Mouse (Mus musculus) lung, adult 18-20 months (tissue): ENCODE measurements around the gene Defb26.
A peak's percentile ranks its signal among the peaks of the same experiment; 100 is the strongest.

Source experiments
- DNase-seq, 2 experiments: peaks; one replicate each; pipeline ENCODE4 v3.0.0; 2022; ENCODE audit warnings: mixed read lengths in 2 of 2

The Defb26 gene

GRCm38 (mm10) chr2:152511592-152511991 is at the start of gene Defb26:
Gene Defb26, minus strand, starts transcription at chr2:152511692.
- no peak for DNase-seq

- no peak for DNase-seq
These were observed 45.2 kb upstream of the Defb26 start for GRCm38 (mm10) chr2:152556655-152557054.

GRCm38 (mm10) chr2:152553774-152554423 is 42.4 kb upstream of the Defb26 start:
- DNase-seq, result peak; percentile 8 to 25

- DNase-seq, result no peak
These were observed 36.6 kb upstream of the Defb26 start for GRCm38 (mm10) chr2:152548124-152548523.

DNA sequence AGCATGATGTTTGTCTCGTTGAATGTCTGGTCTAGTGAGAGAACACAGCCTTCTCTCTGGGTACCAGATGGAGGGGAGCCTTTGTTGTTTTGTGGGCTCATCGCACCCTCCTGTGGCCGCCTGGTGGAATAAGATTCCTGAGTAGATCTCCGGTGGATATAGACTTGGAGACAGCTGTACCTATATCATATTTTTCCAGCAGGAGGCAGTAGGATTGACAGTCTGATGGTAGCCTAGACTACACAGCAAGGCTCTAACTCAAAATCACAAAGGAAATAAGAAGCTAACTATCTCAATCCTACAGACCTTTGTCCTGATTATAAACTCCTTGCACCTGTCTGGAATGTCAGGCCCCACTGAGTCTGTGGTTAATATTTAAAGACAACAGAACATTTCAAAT is 33.2 kb upstream of the Defb26 start:
- peak in 1 of 2 experiments; percentile 6 for DNase-seq

DNA sequence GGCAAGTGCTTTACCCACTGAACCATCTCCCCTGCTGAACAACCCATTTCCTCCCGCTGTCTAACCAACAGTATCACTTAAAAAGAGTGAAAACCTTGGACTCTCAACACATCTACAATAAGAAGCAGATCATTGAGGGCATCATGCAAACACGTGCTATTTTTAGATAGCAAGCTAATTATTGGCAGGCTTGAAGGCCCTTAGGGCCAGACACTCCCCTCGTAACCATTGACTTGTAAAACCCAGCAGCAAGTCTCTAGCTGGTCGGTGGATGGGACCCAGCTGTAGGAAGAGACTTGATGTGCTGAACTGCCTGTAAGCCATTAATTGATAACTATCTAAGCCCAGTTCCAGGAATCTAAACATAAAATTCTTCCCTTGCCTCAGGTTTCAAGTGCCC is 32.0 kb upstream of the Defb26 start:
- no peak for DNase-seq

DNA sequence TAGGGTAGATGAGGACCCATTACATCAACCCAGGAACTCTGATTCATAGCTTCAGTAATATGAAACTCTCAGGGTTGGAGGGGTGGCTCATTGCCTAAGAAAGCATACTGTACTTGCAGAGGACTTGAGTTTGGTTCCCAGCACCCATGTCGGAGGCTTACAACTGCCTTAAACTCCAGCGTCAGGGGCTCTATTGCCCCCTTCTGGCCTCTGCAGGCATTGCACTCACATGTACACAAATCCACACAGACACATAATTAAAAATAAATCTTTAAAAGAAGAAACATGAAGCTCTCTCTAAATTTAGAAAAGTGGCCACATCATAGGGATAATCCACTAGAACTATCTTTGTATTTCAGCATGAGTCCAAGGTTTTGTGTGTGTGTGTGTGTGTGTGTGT is 31.4 kb upstream of the Defb26 start:
- no peak for DNase-seq

- no peak for DNase-seq
These were observed 30.5 kb upstream of the Defb26 start for GRCm38 (mm10) chr2:152541979-152542378.

- DNase-seq, result no peak
These were observed 28.6 kb upstream of the Defb26 start, which contains the start of gene Defb29 for GRCm38 (mm10) chr2:152539944-152540710. Gene Defb29, minus strand, starts transcription at chr2:152540098.

DNA sequence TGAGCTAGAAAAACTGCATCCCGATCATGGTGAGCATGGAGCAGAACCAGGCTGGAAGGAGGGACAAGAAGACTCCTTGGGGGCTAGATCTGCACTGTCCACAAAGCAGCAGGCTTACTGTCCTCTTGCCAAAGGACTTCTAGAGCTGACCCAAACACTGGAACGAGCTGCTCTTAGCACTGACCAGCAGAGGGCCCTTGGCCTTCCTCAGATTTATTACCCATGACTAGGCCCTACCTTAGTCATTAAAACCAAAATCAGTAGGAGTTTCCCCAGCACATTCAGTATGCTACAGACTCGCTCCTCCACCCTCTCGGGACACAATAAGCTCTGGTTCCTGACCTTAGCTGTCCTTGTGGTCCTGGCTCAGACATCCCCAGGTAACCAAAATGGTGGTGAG is 6.5 kb upstream of the Defb26 start, which contains the start of gene Defb28:
TSS of gene Defb28 (plus strand) at position 275 of the 400 bp plus-strand sequence.
- no peak for DNase-seq

DNA sequence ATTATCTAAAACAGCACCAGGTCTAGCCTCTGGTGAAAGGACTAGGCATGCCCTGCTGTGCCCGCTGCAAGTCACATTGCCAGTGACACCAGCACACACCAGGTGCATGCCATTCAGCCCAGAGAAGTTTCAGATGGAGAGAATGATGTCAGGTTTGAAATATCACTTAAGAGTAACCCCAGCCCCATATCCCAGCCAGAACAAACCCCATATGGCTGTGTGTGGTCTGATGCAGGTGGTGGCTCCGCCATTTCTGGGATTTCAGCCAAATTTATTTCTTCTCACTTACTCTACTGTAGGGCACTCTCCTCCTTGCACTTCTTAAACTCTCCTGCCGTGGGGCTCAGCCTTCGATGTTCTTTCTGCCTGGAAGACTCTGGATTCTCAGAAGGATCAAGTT is 4.6 kb upstream of the Defb26 start:
- DNase-seq, result no peak

- no peak for DNase-seq
These were observed 7.5 kb downstream of the Defb26 start for GRCm38 (mm10) chr2:152503950-152504349.

- DNase-seq, result no peak
These were observed 10.6 kb downstream of the Defb26 start for GRCm38 (mm10) chr2:152500863-152501229.

GRCm38 (mm10) chr2:152500204-152500862 is 11.2 kb downstream of the Defb26 start:
- DNase-seq, result no peak

- DNase-seq, result no peak
These were observed 13.5 kb downstream of the Defb26 start for GRCm38 (mm10) chr2:152498020-152498419.

DNA sequence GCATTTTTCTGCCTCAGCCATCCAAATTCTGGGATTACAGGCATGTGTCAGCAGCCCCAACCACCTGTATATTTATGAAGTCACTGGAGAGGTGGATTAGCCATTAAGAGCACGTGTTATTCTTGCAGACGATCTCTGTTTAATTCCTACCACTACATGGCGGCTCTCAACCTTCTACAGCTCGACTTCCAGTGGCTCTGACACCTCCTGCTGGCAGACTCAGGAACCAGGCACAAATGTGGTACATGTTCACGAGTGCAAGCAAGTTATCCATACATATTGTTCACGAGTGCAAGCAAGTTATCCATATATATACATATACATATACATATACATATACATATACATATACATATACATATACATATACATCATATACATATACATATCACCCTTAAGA is 18.3 kb downstream of the Defb26 start:
- DNase-seq, result no peak

GRCm38 (mm10) chr2:152490038-152490437 is 21.5 kb downstream of the Defb26 start, which contains the start of gene Defb22:
Gene Defb22, minus strand, starts transcription at chr2:152490138.
- no peak for DNase-seq

DNA sequence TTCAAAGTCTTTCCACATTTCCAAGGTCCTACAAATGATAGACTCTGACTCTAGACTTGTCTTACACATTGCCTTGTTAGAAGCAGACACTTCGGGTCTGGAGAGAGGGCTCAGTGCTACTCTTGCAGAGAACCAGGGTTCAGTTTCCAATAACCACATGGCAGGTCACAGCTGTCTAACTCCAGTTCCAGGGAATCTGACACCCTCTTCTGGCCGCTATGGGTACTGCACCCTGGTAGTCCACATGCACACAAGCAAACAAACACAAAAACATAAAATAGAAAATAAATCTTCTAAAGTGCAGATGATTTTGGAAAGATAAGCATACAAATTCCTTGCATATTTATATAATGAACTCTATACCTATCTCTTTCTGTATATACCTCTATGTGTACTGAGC is 24.5 kb downstream of the Defb26 start:
- DNase-seq, result no peak

DNA sequence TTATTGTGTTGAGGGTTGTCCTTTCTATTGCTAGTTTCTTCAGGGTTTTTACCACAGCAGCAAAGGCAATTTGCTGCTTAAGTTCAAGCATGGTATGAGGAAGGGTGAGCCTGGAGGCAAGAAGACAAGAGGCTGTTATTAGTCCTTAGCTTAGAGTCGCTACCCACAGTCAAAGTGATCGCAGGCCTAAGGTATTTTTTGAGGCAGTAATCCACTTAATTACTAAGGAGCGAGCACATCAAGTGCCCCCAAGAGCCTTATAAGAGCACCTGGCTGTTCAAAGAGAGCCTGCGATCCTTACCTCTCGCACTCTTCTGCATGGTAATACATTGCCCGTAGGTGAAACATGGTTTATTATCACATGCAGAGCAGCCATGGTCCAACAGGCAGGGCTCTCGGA is 29.8 kb downstream of the Defb26 start:
- peak in 1 of 2 experiments; percentile 6 for DNase-seq

GRCm38 (mm10) chr2:152480881-152481280 is 30.6 kb downstream of the Defb26 start:
- no peak for DNase-seq

GRCm38 (mm10) chr2:152476763-152477162 is 34.7 kb downstream of the Defb26 start, which contains the start of gene Defb20:
Gene Defb20, plus strand, starts transcription at chr2:152477063.
- DNase-seq, result no peak

DNA sequence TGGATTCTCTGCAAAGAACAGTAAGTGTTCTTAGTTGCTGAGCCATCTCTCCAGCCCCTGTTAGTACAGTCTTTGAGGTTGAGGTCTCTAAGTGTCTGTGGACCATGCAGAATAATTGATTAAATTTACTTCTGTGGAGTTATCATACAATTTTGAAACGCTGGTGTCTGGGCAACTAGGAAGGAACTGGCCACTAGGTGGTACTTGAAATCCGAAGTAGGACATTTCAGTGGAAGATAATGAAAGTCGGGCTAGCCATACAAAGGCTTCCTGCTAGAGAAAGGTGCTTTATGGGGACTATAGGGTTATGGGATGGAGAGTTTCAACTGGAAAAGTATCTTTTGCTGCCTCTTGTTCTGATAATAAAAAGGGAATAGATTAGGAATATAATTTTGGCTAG is 39.1 kb downstream of the Defb26 start:
- DNase-seq, result no peak

DNA sequence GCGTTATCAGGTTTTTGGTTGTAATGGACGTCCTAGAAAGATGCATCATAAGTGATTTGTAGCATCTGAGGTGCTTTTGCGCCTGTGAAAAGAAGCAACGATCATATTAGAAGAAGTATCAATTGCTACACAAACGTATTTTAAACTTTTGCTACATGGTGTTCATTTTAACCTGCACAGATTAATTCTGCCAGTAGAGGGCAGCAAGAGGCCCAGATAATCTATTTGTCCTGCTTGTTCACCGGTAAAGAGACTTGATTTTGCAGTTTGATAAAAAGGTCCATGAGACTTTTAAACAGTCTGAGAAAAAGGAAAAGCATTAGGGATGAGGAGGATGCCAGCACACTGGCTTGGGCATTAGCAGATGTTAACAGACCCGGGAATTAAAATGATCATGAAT is 40.5 kb downstream of the Defb26 start:
- peak in 1 of 2 experiments; percentile 17 for DNase-seq
